8 mouse cellular contexts compared by ENCODE assay signal in genomic region chr16:37384821-37385344, GRCm38 (mm10). TPM values are rescaled to one million over a fixed set of nuclear protein-coding genes. Genes with fewer than 3 reads are reported as not detected.
DNase-seq lines count a peak whose midpoint lies in the region; TF ChIP-seq lines count a peak whose summit lies in the region.

TSS of gene Stxbp5l (minus strand) at chr16:37384962.

- no peaks in the 10 kb centered on the region; the same call in 1 of the 2 replicates for H3K4me1 ChIP-seq in cortical plate, adult 2 months (ENCODE audit: control insufficient read depth, insufficient read depth, low read length)

- peak within 1 kb of the TSS; percentile 88 for H3K27ac ChIP-seq in cortical plate, adult 2 months (ENCODE audit: insufficient read depth, low read length)
- H3K27ac ChIP-seq in left cerebral cortex, adult 2 months, result peak within 1 kb of the TSS; percentile 93

- H3K4me3 ChIP-seq in cortical plate, adult 2 months (ENCODE audit: insufficient read depth, low read length), result peak within 1 kb of the TSS; percentile 95
- peak within 1 kb of the TSS; percentile 62 for H3K4me3 ChIP-seq in left cerebral cortex, adult 2 months

- no peak for TF ChIP-seq CTCF in cortical plate, adult 2 months (IDR thresholded peaks at IDR 0.05; ENCODE audit: extremely low read depth, insufficient read depth, low read length)
- TF ChIP-seq CTCF in left cerebral cortex, adult 2 months (IDR thresholded peaks at IDR 0.05), result no peak

- DNase-seq in adrenal gland, adult 18-20 months (ENCODE audit: low spot score in 2 of 2), result peak; percentile 87 to 92
- DNase-seq in gastrocnemius, postnatal 14 days, result peak; percentile 84
- DNase-seq in hindlimb bud, embryonic 11.5 days (ENCODE audit: extremely low spot score, low read depth, low spot score), result peak; percentile 18
- peak; percentile 95 to 97 for DNase-seq in left cerebral cortex, adult 2 months (ENCODE audit: extremely low spot score in 1 of 2, low spot score in 2 of 2)
- peak; percentile 87 to 90 for DNase-seq in lung, postnatal 4 days
- DNase-seq in right cerebral cortex, postnatal 14 days, result peak; percentile 93
- DNase-seq in urinary bladder, postnatal 25 days (ENCODE audit: low spot score), result peak; percentile 78

- TF ChIP-seq POLR2A in cortical plate, adult 2 months (IDR thresholded peaks at IDR 0.05; ENCODE audit: extremely low read depth, insufficient read depth, low read length), result peak; percentile 69; the same call in 1 of the 2 replicates

- intact Hi-C loops in gastrocnemius, postnatal 14 days (cut with DNase I; ENCODE audit: low total_unique reads), result no loop called here
- intact Hi-C loops in left cerebral cortex, adult 2 months (cut with DNase I), result loop anchor here (2.0 to 5.0 kb wide), 2 partner anchors 122 to 300 kb away; no protein-coding TSS in a partner anchor

RNA-seq across cellular contexts. Expression of gene Stxbp5l, which starts in this region (rescaled TPM):
- 1 to 10 TPM; 1.9 to 3.4 TPM for total RNA-seq in adrenal gland, adult 18-20 months (2021)
- polyA plus RNA-seq in cortical plate, adult 2 months (2012; rRNA removed), result 15.5 and 16.8 TPM in 2 replicates
- total RNA-seq in gastrocnemius, postnatal 14 days (2021), result under 1 TPM; 0.16 to 0.21 TPM
- total RNA-seq in left cerebral cortex, adult 2 months (2021), result 100 to 1,000 TPM; 120 to 136 TPM

Comparison
In these comparisons a context has a peak if more than half of its experiments do, and no peak if none do; other contexts are left out.
1. Peak in every context shown above with its lines: DNase-seq, H3K4me3 ChIP-seq and H3K27ac ChIP-seq.
2. RNA of gene Stxbp5l (total RNA-seq): 120 to 136 TPM in left cerebral cortex, adult 2 months; 1.9 to 3.4 TPM in adrenal gland, adult 18-20 months and 0.16 to 0.21 TPM in gastrocnemius, postnatal 14 days; every median in the first group is over 10 times any median in the second.
3. Peak in DNase-seq in gastrocnemius, postnatal 14 days; RNA of the gene not detected or under 1 TPM.
4. DNase-seq: peak in every context shown above with its lines; median percentile 96 in left cerebral cortex, adult 2 months; 93 in right cerebral cortex, postnatal 14 days; 90 in adrenal gland, adult 18-20 months; 88 in lung, postnatal 4 days; 84 in gastrocnemius, postnatal 14 days; 78 in urinary bladder, postnatal 25 days; 18 in hindlimb bud, embryonic 11.5 days.